Comparison of ENCODE assay signal across 35 mouse cellular contexts in genomic region chr2:153533981-153534380, GRCm38 (mm10). TPM values are rescaled to one million over a fixed set of nuclear protein-coding genes. Genes with fewer than 3 reads are reported as not detected.
A peak's percentile ranks its signal among the peaks of the same experiment; 100 is the strongest.
DNase-seq lines count a peak whose midpoint lies in the region; ATAC-seq and TF ChIP-seq lines count a peak whose summit lies in the region.
"Had no signal": no experiment of that assay in that cellular context is flagged by ENCODE, and none has a peak within 500 bp of the region (broad histone marks: within the 10 kb centered on the region; RNA-seq: fewer than 3 reads in every experiment).

No protein-coding gene starts in this region.

- no peak for TF ChIP-seq EP300 in liver, embryonic 14.5 days (IDR thresholded peaks at IDR 0.05; ENCODE audit: low read depth)
- no peak for TF ChIP-seq EP300 in CH12.LX (IDR thresholded peaks at IDR 0.05; ENCODE audit: low read length)

- no peaks in the 10 kb centered on the region for H3K9me3 ChIP-seq in intestine, postnatal 0 days (ENCODE audit: control insufficient read depth)
- no peaks in the 10 kb centered on the region for H3K9me3 ChIP-seq in intestine, embryonic 15.5 days
- H3K9me3 ChIP-seq in liver, embryonic 14.5 days (ENCODE audit: control insufficient read depth, low read length) = no peaks in the 10 kb centered on the region
- 0 out of 2 replicates have a peak, but pooled peaks cover 3% of the 10 kb centered on the region for H3K9me3 ChIP-seq in liver, embryonic 11.5 days (ENCODE audit: control insufficient read depth, low read length)
- H3K9me3 ChIP-seq in CH12.LX (replicated peaks; ENCODE audit: low read length) = peaks cover 7% of the 10 kb centered on the region
- H3K9me3 ChIP-seq: embryonic facial prominence, embryonic 12.5 days; embryonic facial prominence, embryonic 15.5 days; hindbrain, embryonic 12.5 days; hindbrain, embryonic 15.5 days had no signal

- no peak overlapping the region for H3K27ac ChIP-seq in intestine, postnatal 0 days (ENCODE audit: low read depth, low read length)
- H3K27ac ChIP-seq in intestine, embryonic 15.5 days = no peak overlapping the region
- H3K27ac ChIP-seq in liver, embryonic 14.5 days = no peak overlapping the region
- H3K27ac ChIP-seq in liver, embryonic 11.5 days (ENCODE audit: low read depth, low read length) = no peak overlapping the region
- H3K27ac ChIP-seq in CH12.LX (ENCODE audit: insufficient read depth, low read depth) = no peak overlapping the region
- H3K27ac ChIP-seq: embryonic facial prominence, embryonic 12.5 days; embryonic facial prominence, embryonic 15.5 days; gastrocnemius, adult 2 months; hindbrain, embryonic 12.5 days; hindbrain, embryonic 15.5 days had no signal

- WGBS in intestine, postnatal 0 days = 67% methylated on average over 1 of the region's 1 CpGs
- WGBS in intestine, embryonic 15.5 days = 78% methylated on average over 1 of the region's 1 CpGs
- WGBS in liver, embryonic 14.5 days (ENCODE audit: insufficient replicate concordance) = 79% methylated on average over 1 of the region's 1 CpGs
- WGBS in liver, embryonic 11.5 days = 62% methylated on average over 1 of the region's 1 CpGs

- in situ Hi-C loops in CH12.LX (cut with MboI; ENCODE audit: low pct_ligation_motif_present, low pct_unique_long_range_greater_than_20kb, low sequenced_read_pairs) = no loop called here

- no peak for TF ChIP-seq POLR2A in CH12.LX (IDR thresholded peaks at IDR 0.05; ENCODE audit: low read depth, low read length)

- H3K4me2 ChIP-seq in intestine, postnatal 0 days (replicated peaks; ENCODE audit: low read depth) = no peak overlapping the region
- H3K4me2 ChIP-seq in intestine, embryonic 15.5 days (replicated peaks) = no peak overlapping the region
- no peak overlapping the region for H3K4me2 ChIP-seq in liver, embryonic 14.5 days (ENCODE audit: low read depth)
- H3K4me2 ChIP-seq in liver, embryonic 11.5 days = no peak overlapping the region
- no peak overlapping the region for H3K4me2 ChIP-seq in CH12.LX (ENCODE audit: insufficient read depth, low read depth, poor library complexity, severe bottlenecking)
- H3K4me2 ChIP-seq: embryonic facial prominence, embryonic 12.5 days; embryonic facial prominence, embryonic 15.5 days; heart, embryonic 11.5 days; hindbrain, embryonic 12.5 days; hindbrain, embryonic 15.5 days had no signal

- H3K79me2 ChIP-seq in CH12.LX (replicated peaks; ENCODE audit: control insufficient read depth, extremely low read depth, insufficient read depth, poor library complexity, severe bottlenecking) = no peaks in the 10 kb centered on the region

- H3K4me1 ChIP-seq in intestine, postnatal 0 days (replicated peaks; ENCODE audit: control insufficient read depth, insufficient read depth, low read length) = no peaks in the 10 kb centered on the region
- peaks cover 9% of the 10 kb centered on the region for H3K4me1 ChIP-seq in intestine, embryonic 15.5 days (replicated peaks)
- H3K4me1 ChIP-seq in liver, embryonic 14.5 days (replicated peaks; ENCODE audit: control insufficient read depth in 2 of 2, insufficient read depth in 2 of 2, low read length in 1 of 2) = peaks cover 4 to 6% of the 10 kb centered on the region in 2 experiments
- peaks cover 7% of the 10 kb centered on the region for H3K4me1 ChIP-seq in liver, embryonic 11.5 days (replicated peaks; ENCODE audit: control insufficient read depth, insufficient read depth, low read length)
- H3K4me1 ChIP-seq in CH12.LX (ENCODE audit: control insufficient read depth in 1 of 2, insufficient read depth in 2 of 2) = peaks cover 3 to 8% of the 10 kb centered on the region in 2 experiments

- DNase-seq in liver, embryonic 14.5 days (ENCODE audit: low read depth in 3 of 3, low spot score in 3 of 3) = no peak
- DNase-seq in liver, embryonic 11.5 days (ENCODE audit: low spot score) = no peak
- DNase-seq in CH12.LX (ENCODE audit: extremely low read depth) (no peak), ES-CJ7 (ENCODE audit: low read depth, low spot score) (peak; percentile 39)
- no peak for DNase-seq in left cerebral cortex, adult 18-20 months (ENCODE audit: low spot score in 2 of 2)
- DNase-seq in cerebellum, adult 8-10 months = no peak
- DNase-seq: adrenal gland, adult 8-10 months; adrenal gland, postnatal 25 days; B cell, adult 2 months; cerebellum, adult 18-20 months; cerebellum, adult 9-11 months; cerebellum, postnatal 25 days; forebrain, postnatal 0 days; gastrocnemius, adult 2 months; gastrocnemius, postnatal 14 days; heart, adult 11 months had no signal

- peak; percentile 17 for TF ChIP-seq RAD21 in CH12.LX (IDR thresholded peaks at IDR 0.05; ENCODE audit: low read depth, low read length)

- dilution Hi-C loops in CH12.LX (cut with MboI; ENCODE audit: extremely low pct_ligation_motif_present, extremely low pct_unique_long_range_greater_than_20kb, low sequenced_read_pairs) = no loop called here

- no peak overlapping the region for H3K9ac ChIP-seq in intestine, postnatal 0 days (ENCODE audit: low read depth, low read length)
- no peak overlapping the region for H3K9ac ChIP-seq in intestine, embryonic 15.5 days
- H3K9ac ChIP-seq in liver, embryonic 14.5 days (replicated peaks) = no peak overlapping the region
- H3K9ac ChIP-seq in liver, embryonic 11.5 days (ENCODE audit: low read depth, low read length) = no peak overlapping the region
- H3K9ac ChIP-seq in CH12.LX (ENCODE audit: insufficient read depth, low read depth) = no peak overlapping the region
- H3K9ac ChIP-seq: embryonic facial prominence, embryonic 12.5 days; embryonic facial prominence, embryonic 15.5 days; forebrain, postnatal 0 days; hindbrain, embryonic 12.5 days; hindbrain, embryonic 15.5 days had no signal

- H3K36me3 ChIP-seq in intestine, postnatal 0 days (ENCODE audit: control insufficient read depth, insufficient read depth) = no peaks in the 10 kb centered on the region
- H3K36me3 ChIP-seq in intestine, embryonic 15.5 days = no peaks in the 10 kb centered on the region
- no peaks in the 10 kb centered on the region for H3K36me3 ChIP-seq in liver, embryonic 14.5 days (replicated peaks; ENCODE audit: control insufficient read depth, insufficient read depth, low read depth)
- H3K36me3 ChIP-seq in liver, embryonic 11.5 days (ENCODE audit: control insufficient read depth, insufficient read depth, low read length) = no peaks in the 10 kb centered on the region
- H3K36me3 ChIP-seq in CH12.LX (replicated peaks in 1 of 2; ENCODE audit: control insufficient read depth in 1 of 2, insufficient read depth in 1 of 2, low read length in 1 of 2) = no peaks in the 10 kb centered on the region
- H3K36me3 ChIP-seq: embryonic facial prominence, embryonic 12.5 days; embryonic facial prominence, embryonic 15.5 days; G1E; hindbrain, embryonic 12.5 days; hindbrain, embryonic 15.5 days had no signal

- peak; percentile 20; the same call in 1 of the 2 replicates for TF ChIP-seq CTCF in intestine, postnatal 0 days (IDR thresholded peaks at IDR 0.05; ENCODE audit: low read depth)
- TF ChIP-seq CTCF in liver, embryonic 14.5 days (IDR thresholded peaks at IDR 0.05; ENCODE audit: low read depth) = peak; percentile 28; the same call in 1 of the 2 replicates
- peak in 1 of 2 experiments; percentile 26; a peak in 2 of 4 replicates for TF ChIP-seq CTCF in CH12.LX (conservative IDR thresholded peaks at IDR 0.05 in 1 of 2, IDR thresholded peaks at IDR 0.05 in 1 of 2; ENCODE audit: low read depth in 2 of 2, low read length in 2 of 2)

- H3K4me3 ChIP-seq in intestine, postnatal 0 days (ENCODE audit: low read depth, low read length) = no peak overlapping the region
- H3K4me3 ChIP-seq in intestine, embryonic 15.5 days (replicated peaks) = no peak overlapping the region
- H3K4me3 ChIP-seq in liver, embryonic 14.5 days (ENCODE audit: insufficient read depth in 1 of 2, low read depth in 2 of 2, low read length in 2 of 2) = no peak overlapping the region
- H3K4me3 ChIP-seq in liver, embryonic 11.5 days (ENCODE audit: low read depth, low read length) = no peak overlapping the region
- no peak overlapping the region for H3K4me3 ChIP-seq in CH12.LX (replicated peaks in 1 of 3; ENCODE audit: low read depth in 2 of 3, low read length in 2 of 3, poor library complexity in 1 of 3)
- H3K4me3 ChIP-seq: embryonic facial prominence, embryonic 12.5 days; embryonic facial prominence, embryonic 15.5 days; gastrocnemius, adult 2 months; hindbrain, embryonic 12.5 days; hindbrain, embryonic 15.5 days had no signal

- no peak for ATAC-seq in intestine, postnatal 0 days
- no peak for ATAC-seq in intestine, embryonic 15.5 days
- ATAC-seq in liver, embryonic 14.5 days (ENCODE audit: insufficient read depth) = no peak
- no peak for ATAC-seq in liver, embryonic 11.5 days (replicated peaks; ENCODE audit: low FRiP score)
- ATAC-seq: activated CD4-positive, CD25-positive, alpha-beta regulatory T cell, adult 4 months; forebrain, embryonic 14.5 days; forebrain, postnatal 0 days; inflammation-experienced regulatory T-cells, adult 6 months had no signal

- no peaks in the 10 kb centered on the region for H3K27me3 ChIP-seq in intestine, postnatal 0 days (replicated peaks; ENCODE audit: control insufficient read depth, insufficient read depth, low read length)
- H3K27me3 ChIP-seq in intestine, embryonic 15.5 days (replicated peaks) = peaks cover 3% of the 10 kb centered on the region; the same call in 1 of the 2 replicates
- H3K27me3 ChIP-seq in liver, embryonic 14.5 days (ENCODE audit: control insufficient read depth, insufficient read depth, low read length) = no peaks in the 10 kb centered on the region
- no peaks in the 10 kb centered on the region for H3K27me3 ChIP-seq in liver, embryonic 11.5 days (replicated peaks; ENCODE audit: control insufficient read depth, insufficient read depth, low read length)
- H3K27me3 ChIP-seq in CH12.LX (replicated peaks) = peaks cover 12% of the 10 kb centered on the region
- H3K27me3 ChIP-seq: hindbrain, embryonic 15.5 days had no signal

RNA-seq across cellular contexts. Expression of gene Nol4l, which starts 4.2 kb away (rescaled TPM):
- polyA plus RNA-seq in intestine, postnatal 0 days (2015; fragmentation: Nextera tagmentation; extraction: Ambion mirVana) = 21.9 and 25.2 TPM in 2 replicates
- 25.6 and 27.1 TPM in 2 replicates for polyA plus RNA-seq in intestine, embryonic 15.5 days (2015; fragmentation: Nextera tagmentation; extraction: Ambion mirVana)
- 5.7 and 6.0 TPM in 2 replicates for polyA plus RNA-seq in liver, embryonic 14.5 days (2012; rRNA removed)
- 3.7 and 4.4 TPM in 2 replicates for polyA plus RNA-seq in liver, embryonic 14.5 days (2014; fragmentation: Nextera tagmentation; extraction: Ambion mirVana)
- polyA plus RNA-seq in liver, embryonic 11.5 days (2014; fragmentation: Nextera tagmentation; extraction: Ambion mirVana) = 14.1 and 15.8 TPM in 2 replicates
- total RNA-seq in CH12.LX (2012; rRNA removed) = 3.5 and 3.7 TPM in 2 replicates
- total RNA-seq in CH12.LX (2014; rRNA removed) = 1.0 and 1.3 TPM in 2 replicates
- polyA plus RNA-seq in CH12.LX (2012; ENCODE audit: insufficient read length, low read depth) = 1.9 and 3.5 TPM in 2 replicates
- total RNA-seq in left cerebral cortex, adult 18-20 months (2021) = 10 to 100 TPM; 44.0 to 55.2 TPM

RNA-seq across cellular contexts. Expression of gene 4930404H24Rik, which starts 41.4 kb away (rescaled TPM):
- polyA plus RNA-seq in intestine, postnatal 0 days (2015; fragmentation: Nextera tagmentation; extraction: Ambion mirVana) = not detected in 2 replicates
- polyA plus RNA-seq in intestine, embryonic 15.5 days (2015; fragmentation: Nextera tagmentation; extraction: Ambion mirVana) = not detected in 2 replicates
- polyA plus RNA-seq in liver, embryonic 14.5 days (2012; rRNA removed) = not detected in 2 replicates
- polyA plus RNA-seq in liver, embryonic 14.5 days (2014; fragmentation: Nextera tagmentation; extraction: Ambion mirVana) = not detected in 2 replicates
- not detected in 2 replicates for polyA plus RNA-seq in liver, embryonic 11.5 days (2014; fragmentation: Nextera tagmentation; extraction: Ambion mirVana)
- not detected in 2 replicates for total RNA-seq in CH12.LX (2012; rRNA removed)
- total RNA-seq in CH12.LX (2014; rRNA removed) = not detected in 2 replicates
- polyA plus RNA-seq in CH12.LX (2012; ENCODE audit: insufficient read length, low read depth) = not detected in 2 replicates
- 1 to 10 TPM in 1 of 2 experiments, not detected in 1; 1.3 TPM for total RNA-seq in left cerebral cortex, adult 18-20 months (2021)
- total RNA-seq: adrenal gland, adult 8-10 months; adrenal gland, postnatal 25 days; common myeloid progenitor, adult 5-6 weeks; forebrain, postnatal 0 days; G1E; gastrocnemius, adult 2 months; gastrocnemius, postnatal 14 days; gastrocnemius, postnatal 4 days; heart, adult 8-10 months; heart, postnatal 25 days; hematopoietic stem cell, adult 5-6 weeks had no signal
- polyA plus RNA-seq: activated CD4-positive, CD25-positive, alpha-beta regulatory T cell, adult 4 months; embryonic facial prominence, embryonic 12.5 days; embryonic facial prominence, embryonic 15.5 days; forebrain, embryonic 11.5 days; forebrain, embryonic 14.5 days; forebrain, postnatal 0 days; frontal cortex, adult 2 months; G1E; heart, embryonic 11.5 days; heart, embryonic 14.5 days; hindbrain, embryonic 12.5 days; hindbrain, embryonic 15.5 days; inflammation-experienced regulatory T-cells, adult 6 months had no signal
